Mouse (Mus musculus) CH12.LX (cell line): Measurements from ENCODE around the gene Zcchc24.
A peak's percentile ranks its signal among the peaks of the same experiment; 100 is the strongest.

Experiments used
- CHD2 ChIP-seq: IDR thresholded peaks from 2 replicates; pipeline ENCODE4 v1.6.1; 2011; ENCODE audit warnings: low read length, improper control_type of control experiment
- CTCF ChIP-seq, 2 experiments: IDR thresholded peaks in 1 of 2; conservative IDR thresholded peaks in 1 of 2; 2 replicates each; pipeline ENCODE4 v1.5.1; 2011 to 2012; ENCODE audit warnings: low read depth in 2 of 2, low read length in 2 of 2, improper control_type of control experiment in 1 of 2, inconsistent platforms in 1 of 2, mild to moderate bottlenecking in 1 of 2, moderate library complexity in 1 of 2
- MEF2A ChIP-seq: IDR thresholded peaks from 2 replicates; pipeline ENCODE4 v1.6.1; 2014; ENCODE audit warnings: low read depth, mild to moderate bottlenecking, inconsistent platforms, low read length, improper control_type of control experiment, borderline replicate concordance
- POLR2A ChIP-seq: IDR thresholded peaks from 2 replicates; pipeline ENCODE4 v1.6.1; 2011; ENCODE audit warnings: low read depth, mild to moderate bottlenecking, improper control_type of control experiment, low read length
- POLR2AphosphoS2 ChIP-seq: IDR thresholded peaks from 2 replicates; pipeline ENCODE4 v1.6.1; 2011; ENCODE audit warnings: low read depth, low read length, improper control_type of control experiment
- SIN3A ChIP-seq: IDR thresholded peaks from 2 replicates; pipeline ENCODE4 v1.6.1; 2012; ENCODE audit warnings: low read length, improper control_type of control experiment, inconsistent platforms
- ZMIZ1 ChIP-seq: IDR thresholded peaks from 2 replicates; pipeline ENCODE4 v1.6.1; 2012; ENCODE audit warnings: low read depth, mild to moderate bottlenecking, inconsistent platforms, low read length, improper control_type of control experiment

DNA sequence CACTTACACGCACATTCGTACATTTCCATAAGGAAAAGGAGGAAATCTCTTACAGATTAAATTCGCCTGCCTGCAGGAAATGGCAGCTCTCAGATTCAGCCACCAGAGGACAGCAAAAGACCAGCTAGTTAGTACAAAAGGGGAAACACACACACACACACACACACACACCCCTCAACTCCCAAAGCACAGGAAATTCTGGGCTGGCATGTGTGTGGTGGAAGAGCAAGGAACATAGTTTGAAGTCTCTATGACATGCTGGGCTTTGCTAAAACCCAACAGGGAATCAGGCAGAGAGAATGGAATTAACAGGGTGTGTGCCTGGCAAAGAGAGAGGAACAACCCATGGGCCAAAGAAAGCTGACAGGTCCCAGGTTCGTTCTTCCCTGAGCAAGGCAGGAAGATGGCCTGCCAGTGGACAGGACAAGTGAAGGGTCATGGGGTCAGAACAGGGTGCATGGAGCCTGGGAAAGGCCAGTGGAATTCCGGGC is 61.1 kb downstream of the Zcchc24 start:
- peak; percentile 81 to 96 for TF ChIP-seq CTCF (conservative IDR thresholded peaks at IDR 0.05 in 1 of 2, IDR thresholded peaks at IDR 0.05 in 1 of 2; ENCODE audit: low read depth in 2 of 2, low read length in 2 of 2)
- no peak for TF ChIP-seq MEF2A
- no peak for TF ChIP-seq SIN3A
- TF ChIP-seq ZMIZ1: no peak
- TF ChIP-seq CHD2: no peak
- TF ChIP-seq POLR2A: no peak
- no peak for TF ChIP-seq POLR2AphosphoS2
